Mouse (Mus musculus) MEL (cell line): Measurements from ENCODE around the gene Senp3. TPM values are rescaled to one million over a fixed set of nuclear protein-coding genes. Genes with fewer than 3 reads are reported as not detected.

Experiments used
- DNase-seq: peaks from one replicate; pipeline ENCODE4 v3.0.0; 2011; ENCODE audit warnings: low read depth, low spot score
- H3K27ac ChIP-seq: 2 replicates; pipeline ENCODE4 v1.5.1; 2012; ENCODE audit warnings: low read depth, mild to moderate bottlenecking, control low read depth, low read length, moderate library complexity; ENCODE audit not compliant: control insufficient read depth
- H3K27me3 ChIP-seq, 2 experiments: fragments of 150-350 bp in 1 of 2; sonication (generic) in 1 of 2; 2 replicates each; pipeline ENCODE4 v1.6.1; 2012; ENCODE audit warnings: low read length in 2 of 2, mild to moderate bottlenecking in 2 of 2, improper control_type of control experiment in 1 of 2, moderate library complexity in 1 of 2; ENCODE audit not compliant: insufficient read depth in 2 of 2, control insufficient read depth in 1 of 2
- H3K36me3 ChIP-seq, 2 experiments: 2 replicates each; pipeline ENCODE4 v1.6.1; 2012 to 2014; ENCODE audit warnings: low read length in 2 of 2, improper control_type of control experiment in 1 of 2, inconsistent platforms in 1 of 2, mild to moderate bottlenecking in 1 of 2; ENCODE audit not compliant: insufficient read depth in 2 of 2, control insufficient read depth in 1 of 2
- H3K4me1 ChIP-seq, 2 experiments: fragments of 150-350 bp in 1 of 2; sonication (generic) in 1 of 2; 2 replicates each; pipeline ENCODE4 v1.6.1; 2012; ENCODE audit warnings: low read length in 2 of 2, improper control_type of control experiment in 1 of 2, mild to moderate bottlenecking in 1 of 2; ENCODE audit not compliant: insufficient read depth in 2 of 2, control insufficient read depth in 1 of 2
- H3K4me3 ChIP-seq, 2 experiments: fragments of 150-350 bp in 1 of 2; sonication (generic) in 1 of 2; 2 replicates each; pipeline ENCODE4 v1.5.1; 2012; ENCODE audit warnings: low read depth in 2 of 2, low read length in 2 of 2, mild to moderate bottlenecking in 2 of 2, moderate library complexity in 2 of 2, control low read depth in 1 of 2, improper control_type of control experiment in 1 of 2; ENCODE audit not compliant: control insufficient read depth in 1 of 2, insufficient read depth in 1 of 2
- H3K79me2 ChIP-seq: 2 replicates; pipeline ENCODE4 v1.6.1; 2012; ENCODE audit warnings: mild to moderate bottlenecking, low read length, moderate library complexity; ENCODE audit not compliant: control insufficient read depth, poor library complexity, insufficient read depth
- H3K9ac ChIP-seq: 2 replicates; pipeline ENCODE4 v1.6.1; 2012; ENCODE audit warnings: low read depth, mild to moderate bottlenecking, control low read depth, low read length, moderate library complexity; ENCODE audit not compliant: control insufficient read depth, poor library complexity, severe bottlenecking
- H3K9me3 ChIP-seq: fragments of 150-350 bp; sonication (generic); replicated peaks from 2 replicates; pipeline ENCODE4 v1.6.1; 2012; ENCODE audit warnings: mild to moderate bottlenecking, low read length, improper control_type of control experiment, moderate library complexity; ENCODE audit not compliant: insufficient read depth
- BHLHE40 ChIP-seq: IDR thresholded peaks from 2 replicates; pipeline ENCODE4 v1.6.1; 2012; ENCODE audit warnings: low read depth, mild to moderate bottlenecking, inconsistent platforms, low read length, improper control_type of control experiment, borderline replicate concordance
- CTCF ChIP-seq, 3 experiments: IDR thresholded peaks in 2 of 3; conservative IDR thresholded peaks in 1 of 3; 2 replicates each; pipeline ENCODE4 v1.5.1; 2011 to 2012; ENCODE audit warnings: low read length in 3 of 3, low read depth in 2 of 3, mild to moderate bottlenecking in 2 of 3, improper control_type of control experiment in 1 of 3, inconsistent platforms in 1 of 3, mixed read lengths in 1 of 3, moderate library complexity in 1 of 3; ENCODE audit not compliant: control insufficient read depth in 1 of 3, insufficient read depth in 1 of 3, poor library complexity in 1 of 3, severe bottlenecking in 1 of 3
- E2F4 ChIP-seq: IDR thresholded peaks from 2 replicates; pipeline ENCODE4 v1.6.1; 2011; ENCODE audit warnings: low read depth, low read length, improper control_type of control experiment, borderline replicate concordance
- ELF1 ChIP-seq: IDR thresholded peaks from 2 replicates; pipeline ENCODE4 v1.6.1; 2014; ENCODE audit warnings: low read depth, mild to moderate bottlenecking, inconsistent platforms, low read length, improper control_type of control experiment, moderate library complexity
- EP300 ChIP-seq, 2 experiments: IDR thresholded peaks; 2 replicates each; pipeline ENCODE4 v1.6.1; 2011; ENCODE audit warnings: improper control_type of control experiment in 2 of 2, low read length in 2 of 2, low read depth in 1 of 2, mild to moderate bottlenecking in 1 of 2
- ETS1 ChIP-seq: IDR thresholded peaks from 2 replicates; pipeline ENCODE4 v1.6.1; 2012; ENCODE audit warnings: low read depth, mild to moderate bottlenecking, inconsistent platforms, low read length, improper control_type of control experiment, moderate library complexity
- GABPA ChIP-seq: IDR thresholded peaks from 2 replicates; pipeline ENCODE4 v1.6.1; 2012; ENCODE audit warnings: low read depth, mild to moderate bottlenecking, inconsistent platforms, low read length, improper control_type of control experiment, moderate library complexity
- GATA1 ChIP-seq: IDR thresholded peaks from 2 replicates; pipeline ENCODE4 v1.6.1; 2011; ENCODE audit warnings: low read depth, low read length, improper control_type of control experiment
- HCFC1 ChIP-seq: IDR thresholded peaks from 2 replicates; pipeline ENCODE4 v1.6.1; 2012; ENCODE audit warnings: low read depth, mild to moderate bottlenecking, inconsistent platforms, low read length, improper control_type of control experiment, moderate library complexity
- JUND ChIP-seq: IDR thresholded peaks from 2 replicates; pipeline ENCODE4 v1.6.1; 2011; ENCODE audit warnings: low read depth, mild to moderate bottlenecking, improper control_type of control experiment, low read length
- KAT2A ChIP-seq: conservative IDR thresholded peaks from 2 replicates; pipeline ENCODE4 v1.6.1; 2012; ENCODE audit warnings: low read depth, low read length, improper control_type of control experiment, inconsistent platforms
- MAFK ChIP-seq: IDR thresholded peaks from 2 replicates; pipeline ENCODE4 v1.6.1; 2011; ENCODE audit warnings: low read depth, mild to moderate bottlenecking, low read length, improper control_type of control experiment, borderline replicate concordance
- MAX ChIP-seq: IDR thresholded peaks from 2 replicates; pipeline ENCODE4 v1.6.1; 2011; ENCODE audit warnings: low read length, improper control_type of control experiment
- MAZ ChIP-seq: IDR thresholded peaks from 2 replicates; pipeline ENCODE4 v1.6.1; 2012; ENCODE audit warnings: low read depth, mild to moderate bottlenecking, inconsistent platforms, low read length, improper control_type of control experiment
- MEF2A ChIP-seq: IDR thresholded peaks from 2 replicates; pipeline ENCODE4 v1.6.1; 2014; ENCODE audit warnings: low read depth, mild to moderate bottlenecking, inconsistent platforms, low read length, improper control_type of control experiment; ENCODE audit not compliant: poor library complexity, insufficient replicate concordance, severe bottlenecking; ENCODE audit errors: extremely low read depth
- MXI1 ChIP-seq: IDR thresholded peaks from 2 replicates; pipeline ENCODE4 v1.6.1; 2011; ENCODE audit warnings: mild to moderate bottlenecking, low read depth, low read length, improper control_type of control experiment
- MYB ChIP-seq: IDR thresholded peaks from 2 replicates; pipeline ENCODE4 v1.6.1; 2011; ENCODE audit warnings: mild to moderate bottlenecking, low read depth, low read length, improper control_type of control experiment
- MYC ChIP-seq: IDR thresholded peaks from 2 replicates; pipeline ENCODE4 v1.6.1; 2011; ENCODE audit warnings: low read depth, mild to moderate bottlenecking, low read length, improper control_type of control experiment, moderate library complexity
- NELFE ChIP-seq: IDR thresholded peaks from 2 replicates; pipeline ENCODE4 v1.6.1; 2011; ENCODE audit warnings: low read depth, low read length, improper control_type of control experiment
- NRF1 ChIP-seq: IDR thresholded peaks from 2 replicates; pipeline ENCODE4 v1.6.1; 2014; ENCODE audit warnings: low read depth, mild to moderate bottlenecking, inconsistent platforms, low read length, improper control_type of control experiment, moderate library complexity; ENCODE audit not compliant: poor library complexity, insufficient read depth, severe bottlenecking
- POLR2A ChIP-seq, 2 experiments: IDR thresholded peaks; 2 replicates each; pipeline ENCODE4 v1.6.1; 2011 to 2012; ENCODE audit warnings: low read length in 2 of 2, mild to moderate bottlenecking in 2 of 2, control low read depth in 1 of 2, improper control_type of control experiment in 1 of 2, low read depth in 1 of 2, moderate library complexity in 1 of 2; ENCODE audit not compliant: control insufficient read depth in 1 of 2, insufficient read depth in 1 of 2, poor library complexity in 1 of 2
- POLR2AphosphoS2 ChIP-seq: IDR thresholded peaks from 2 replicates; pipeline ENCODE4 v1.6.1; 2011; ENCODE audit warnings: low read length, improper control_type of control experiment
- POLR2AphosphoS5 ChIP-seq: IDR thresholded peaks from 2 replicates; pipeline ENCODE4 v1.6.1; 2012; ENCODE audit warnings: low read depth, borderline replicate concordance, mild to moderate bottlenecking, inconsistent platforms, low read length, moderate library complexity, mixed read lengths
- RAD21 ChIP-seq: IDR thresholded peaks from 2 replicates; pipeline ENCODE4 v1.6.1; 2011; ENCODE audit warnings: mild to moderate bottlenecking, low read depth, low read length, improper control_type of control experiment
- RCOR1 ChIP-seq: IDR thresholded peaks from 2 replicates; pipeline ENCODE4 v1.6.1; 2012; ENCODE audit warnings: low read depth, mild to moderate bottlenecking, inconsistent platforms, low read length, improper control_type of control experiment
- SIN3A ChIP-seq: IDR thresholded peaks from 2 replicates; pipeline ENCODE4 v1.6.1; 2012; ENCODE audit warnings: low read length, improper control_type of control experiment, inconsistent platforms
- SMC3 ChIP-seq: IDR thresholded peaks from 2 replicates; pipeline ENCODE4 v1.6.1; 2011; ENCODE audit warnings: low read depth, low read length, improper control_type of control experiment
- TAL1 ChIP-seq: IDR thresholded peaks from 2 replicates; pipeline ENCODE4 v1.6.1; 2012; ENCODE audit warnings: mild to moderate bottlenecking, inconsistent platforms, low read length, moderate library complexity, mixed read lengths
- TBP ChIP-seq: IDR thresholded peaks from 2 replicates; pipeline ENCODE4 v1.8.0; 2011; ENCODE audit warnings: low read depth, low read length, improper control_type of control experiment
- UBTF ChIP-seq: IDR thresholded peaks from 2 replicates; pipeline ENCODE4 v1.6.1; 2012; ENCODE audit warnings: low read depth, mild to moderate bottlenecking, inconsistent platforms, low read length, improper control_type of control experiment, moderate library complexity, borderline replicate concordance; ENCODE audit not compliant: insufficient read depth
- USF1 ChIP-seq: IDR thresholded peaks from 2 replicates; pipeline ENCODE4 v1.6.1; 2014; ENCODE audit warnings: low read depth, mild to moderate bottlenecking, inconsistent platforms, low read length, improper control_type of control experiment, moderate library complexity
- USF2 ChIP-seq, 2 experiments: IDR thresholded peaks; 2 replicates each; pipeline ENCODE4 v1.6.1; 2011 to 2012; ENCODE audit warnings: improper control_type of control experiment in 2 of 2, low read length in 2 of 2, borderline replicate concordance in 1 of 2, inconsistent platforms in 1 of 2, low read depth in 1 of 2, mild to moderate bottlenecking in 1 of 2; ENCODE audit not compliant: insufficient read depth in 1 of 2
- ZKSCAN1 ChIP-seq: IDR thresholded peaks from 2 replicates; pipeline ENCODE4 v1.6.1; 2012; ENCODE audit warnings: low read depth, mild to moderate bottlenecking, inconsistent platforms, low read length, improper control_type of control experiment, moderate library complexity
- ZMIZ1 ChIP-seq: IDR thresholded peaks from 2 replicates; pipeline ENCODE4 v1.6.1; 2012; ENCODE audit warnings: low read depth, mild to moderate bottlenecking, inconsistent platforms, low read length, improper control_type of control experiment, moderate library complexity
- ZNF384 ChIP-seq: IDR thresholded peaks from 2 replicates; pipeline ENCODE4 v1.6.1; 2012; ENCODE audit warnings: low read depth, mild to moderate bottlenecking, inconsistent platforms, low read length, improper control_type of control experiment
- polyA plus RNA-seq, 2 experiments: library from polyadenylated mRNA; stranded (reverse) in 1 of 2; unstranded in 1 of 2; fragments of >175 nt in 1 of 2; fragments of >200 nt in 1 of 2; gene quantifications; 2 replicates each; pipeline versions ENCODE4 v1.2.1 to v1.2.4; 2012; ENCODE audit warnings: low replicate concordance in 2 of 2, low read depth in 1 of 2; ENCODE audit not compliant: insufficient read length in 2 of 2, insufficient read depth in 1 of 2, missing spikeins in 1 of 2
- total RNA-seq: library from RNA; depleted of rRNA; stranded (reverse); fragments of 300-350 nt; gene quantifications from 2 replicates; pipeline ENCODE4 v1.2.3, GENCODE M21; 2012

The Senp3 gene
- total and polyA plus RNA-seq, 3 experiments: 147 to 890 (median 171) TPM

DNA sequence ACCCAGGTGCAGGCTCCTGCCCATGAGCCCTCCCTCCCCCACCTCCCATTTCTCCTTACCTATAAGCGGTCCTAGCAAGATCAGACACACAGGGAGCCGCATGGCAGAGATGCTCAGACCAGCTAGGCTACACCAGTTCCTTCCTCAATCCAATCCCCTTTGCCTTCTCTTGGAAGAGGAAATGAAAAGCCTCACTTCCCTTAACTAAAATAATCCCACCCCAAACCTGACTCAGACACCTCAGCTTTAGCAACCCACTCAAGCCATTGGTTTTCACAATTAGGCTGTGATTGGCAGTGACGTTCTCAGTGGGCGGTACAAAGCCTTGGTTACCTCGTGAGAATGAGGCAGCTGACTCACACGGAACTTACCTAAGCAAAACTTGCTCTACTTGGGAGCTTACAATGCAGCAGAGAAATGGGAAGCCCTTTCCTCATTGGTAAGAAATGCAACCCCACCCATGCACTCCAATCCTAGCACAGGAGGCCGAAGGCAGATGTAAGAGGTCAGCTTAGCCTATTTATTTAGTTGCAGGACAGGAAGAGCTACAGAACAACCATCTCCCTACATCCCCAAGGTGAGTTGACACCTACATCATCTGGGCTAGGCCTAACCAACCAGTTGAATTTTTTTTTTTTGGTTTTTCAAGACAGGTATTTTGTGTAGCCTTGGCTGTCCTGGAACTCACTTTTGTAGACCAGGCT is 15.8 kb downstream of the Senp3 start, which contains the start of gene Cd68:
Gene Cd68 (minus strand): TSS at position 193 of the 704 bp plus-strand sequence.
- peaks cover 4 to 31% of the 10 kb centered on the region in 2 experiments for H3K4me1 ChIP-seq
- no peaks in the 10 kb centered on the region for H3K27me3 ChIP-seq
- peak; percentile 98 for DNase-seq
- no peaks in the 10 kb centered on the region for H3K9me3 ChIP-seq
- H3K4me3 ChIP-seq: no peak within 1 kb of the TSS
- no peak within 1 kb of the TSS for H3K9ac ChIP-seq
- peaks cover 34% of the 10 kb centered on the region for H3K79me2 ChIP-seq
- no peak within 1 kb of the TSS for H3K27ac ChIP-seq
- H3K36me3 ChIP-seq: peaks cover 13 to 34% of the 10 kb centered on the region in 2 experiments
- TF ChIP-seq NELFE (peak; percentile 20; the same call in 1 of the 2 replicates), GATA1 (no peak), TBP (peak; percentile 64; the same call in 1 of the 2 replicates), MAZ (no peak), MEF2A (no peak), BHLHE40 (no peak; the same call in 1 of the 2 replicates), USF2 (IDR thresholded peaks at IDR 0.05; ENCODE audit: borderline replicate concordance in 1 of 2, insufficient read depth in 1 of 2, low read depth in 1 of 2, low read length in 2 of 2) (no peak), ELF1 (peak; percentile 15; the same call in 1 of the 2 replicates), MAFK (peak; percentile 72; the same call in 1 of the 2 replicates), JUND (peak; percentile 27; the same call in 1 of the 2 replicates), RAD21 (no peak), USF1 (peak; percentile 59; the same call in 1 of the 2 replicates), MYC (peak; percentile 89; the same call in 1 of the 2 replicates), CTCF (IDR thresholded peaks at IDR 0.05 in 2 of 3, conservative IDR thresholded peaks at IDR 0.05 in 1 of 3; ENCODE audit: control insufficient read depth in 1 of 3, insufficient read depth in 1 of 3, low read depth in 2 of 3, low read length in 3 of 3, poor library complexity in 1 of 3, severe bottlenecking in 1 of 3) (no peak), KAT2A (no peak), HCFC1 (peak; percentile 49), SIN3A (peak; percentile 61), POLR2AphosphoS2 (peak; percentile 100), ZMIZ1 (peak; percentile 98), GABPA (no peak), EP300 (IDR thresholded peaks at IDR 0.05; ENCODE audit: low read depth in 1 of 2, low read length in 2 of 2) (no peak; a peak in 1 of 4 replicates), RCOR1 (no peak; the same call in 1 of the 2 replicates), POLR2A (IDR thresholded peaks at IDR 0.05; ENCODE audit: control insufficient read depth in 1 of 2, insufficient read depth in 1 of 2, low read depth in 1 of 2, low read length in 2 of 2, poor library complexity in 1 of 2) (peak; percentile 60 to 96), E2F4 (no peak), MAX (peak; percentile 41), TAL1 (no peak), ETS1 (peak; percentile 33; the same call in 1 of the 2 replicates), POLR2AphosphoS5 (peak; percentile 64; the same call in 1 of the 2 replicates), ZNF384 (no peak), SMC3 (0 out of 2 replicates have a peak, but pooled peaks have one; percentile 18), UBTF (no peak), ZKSCAN1 (no peak), MYB (peak; percentile 6), NRF1 (no peak), MXI1 (no peak)
